Comparison of ENCODE assay signal across 8 mouse cellular contexts in the genomic region with DNA sequence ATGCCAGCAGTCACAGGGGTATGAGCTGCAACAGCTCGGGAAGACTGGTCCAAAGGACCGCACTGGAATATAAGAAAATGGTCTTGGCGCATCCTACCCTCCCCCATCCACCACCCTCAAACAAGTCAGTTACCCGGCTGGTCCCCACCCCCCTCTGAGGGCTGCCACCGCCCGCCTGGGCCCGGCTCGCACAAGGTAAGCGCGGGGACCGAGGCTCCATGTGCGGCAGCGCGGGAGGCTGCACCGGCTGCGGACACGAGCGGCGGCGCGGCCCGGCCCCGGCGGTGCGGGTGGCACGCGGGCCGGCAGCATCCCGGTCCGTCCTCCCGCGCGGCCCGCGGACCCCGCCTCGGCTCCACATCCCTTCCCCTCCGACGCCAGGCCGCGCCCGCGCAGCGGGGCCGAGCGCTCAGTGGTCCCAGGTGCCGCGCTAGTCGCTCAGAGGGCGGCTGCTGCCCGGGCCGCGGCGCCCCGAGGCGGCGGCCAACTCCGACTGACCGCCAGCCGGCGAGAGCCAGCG. TPM values are rescaled to one million over a fixed set of nuclear protein-coding genes. Genes with fewer than 3 reads are reported as not detected.
A peak's percentile ranks its signal among the peaks of the same experiment; 100 is the strongest.
DNase-seq lines count a peak whose midpoint lies in the region; ATAC-seq and TF ChIP-seq lines count a peak whose summit lies in the region.

No protein-coding gene starts in this region.

- H3K36me3 ChIP-seq in spleen, adult 2 months (ENCODE audit: control insufficient read depth, insufficient read depth, low read length): no peaks in the 10 kb centered on the region
- no peaks in the 10 kb centered on the region for H3K36me3 ChIP-seq in kidney, embryonic 14.5 days (ENCODE audit: control insufficient read depth, insufficient read depth, low read length)
- H3K36me3 ChIP-seq in liver, embryonic 16.5 days (ENCODE audit: control insufficient read depth, insufficient read depth): no peaks in the 10 kb centered on the region
- H3K36me3 ChIP-seq in neural tube, embryonic 14.5 days (ENCODE audit: control insufficient read depth, insufficient read depth, low read length): no peaks in the 10 kb centered on the region

- H3K27ac ChIP-seq in spleen, adult 2 months (ENCODE audit: insufficient read depth, low read length): peak overlapping the region; percentile 97
- H3K27ac ChIP-seq in kidney, embryonic 14.5 days (ENCODE audit: low read depth, low read length): peak overlapping the region; percentile 92
- H3K27ac ChIP-seq in liver, embryonic 16.5 days (ENCODE audit: low read length): peak overlapping the region; percentile 95
- H3K27ac ChIP-seq in neural tube, embryonic 14.5 days (ENCODE audit: low read depth, low read length): peak overlapping the region; percentile 92

- peaks cover 3% of the 10 kb centered on the region; the same call in 1 of the 2 replicates for H3K4me1 ChIP-seq in spleen, adult 2 months (ENCODE audit: control insufficient read depth, insufficient read depth, insufficient read length)
- peaks cover 10% of the 10 kb centered on the region; the same call in 1 of the 2 replicates for H3K4me1 ChIP-seq in kidney, embryonic 14.5 days (ENCODE audit: control insufficient read depth, insufficient read depth, low read length)
- H3K4me1 ChIP-seq in liver, embryonic 16.5 days (ENCODE audit: control insufficient read depth, low read depth, low read length): peaks cover 17% of the 10 kb centered on the region
- H3K4me1 ChIP-seq in neural tube, embryonic 14.5 days (ENCODE audit: control insufficient read depth, insufficient read depth, low read length): peaks cover 17% of the 10 kb centered on the region; the same call in 1 of the 2 replicates

- peak; percentile 75 for ATAC-seq in kidney, embryonic 14.5 days (ENCODE audit: low FRiP score, low TSS enrichment)
- peak; percentile 42 for ATAC-seq in liver, embryonic 16.5 days (ENCODE audit: low read depth)
- ATAC-seq in neural tube, embryonic 14.5 days (ENCODE audit: low read depth): peak; percentile 74

- peak in 1 of 2 experiments; percentile 47 for DNase-seq in spleen, adult 2 months (ENCODE audit: low read depth in 1 of 2, low spot score in 2 of 2)
- no peak for DNase-seq in spleen, adult 12 weeks (ENCODE audit: low spot score)
- DNase-seq in cerebellum, adult 9-10 months: peak; percentile 72
- DNase-seq in frontal cortex, postnatal 36 days (ENCODE audit: low spot score in 2 of 2): peak; percentile 36 to 48
- no peak for DNase-seq in yolk sac, embryonic 10.5 days (ENCODE audit: low spot score)

- no peaks in the 10 kb centered on the region for H3K27me3 ChIP-seq in spleen, adult 2 months (ENCODE audit: control insufficient read depth, insufficient read depth, low read length)
- no peaks in the 10 kb centered on the region for H3K27me3 ChIP-seq in kidney, embryonic 14.5 days (ENCODE audit: control insufficient read depth, insufficient read depth, low read length)
- no peaks in the 10 kb centered on the region for H3K27me3 ChIP-seq in liver, embryonic 16.5 days (ENCODE audit: control insufficient read depth, insufficient read depth, low read depth, low read length)
- H3K27me3 ChIP-seq in neural tube, embryonic 14.5 days (ENCODE audit: control insufficient read depth, insufficient read depth, low read length): no peaks in the 10 kb centered on the region

- no peak for TF ChIP-seq POLR2A in spleen, adult 2 months (IDR thresholded peaks at IDR 0.05; ENCODE audit: low read depth, low read length)

- under 1% methylated on average over 62 of the region's 62 CpGs for WGBS in spleen, adult 2 months
- under 1% methylated on average over 36 of the region's 62 CpGs for WGBS in kidney, embryonic 14.5 days
- WGBS in liver, embryonic 16.5 days (ENCODE audit: insufficient replicate concordance): 0% methylated on average over 59 of the region's 62 CpGs
- WGBS in neural tube, embryonic 14.5 days: 0% methylated on average over 46 of the region's 62 CpGs

- H3K9me3 ChIP-seq in kidney, embryonic 14.5 days (ENCODE audit: control insufficient read depth, low read length): no peaks in the 10 kb centered on the region
- H3K9me3 ChIP-seq in liver, embryonic 16.5 days (replicated peaks; ENCODE audit: control insufficient read depth, low read length): no peaks in the 10 kb centered on the region
- no peaks in the 10 kb centered on the region for H3K9me3 ChIP-seq in neural tube, embryonic 14.5 days (ENCODE audit: control insufficient read depth, low read length)

- H3K9ac ChIP-seq in kidney, embryonic 14.5 days (ENCODE audit: low read depth, low read length): peak overlapping the region; percentile 97
- H3K9ac ChIP-seq in liver, embryonic 16.5 days (ENCODE audit: low read depth, low read length): peak overlapping the region; percentile 95
- H3K9ac ChIP-seq in neural tube, embryonic 14.5 days (replicated peaks; ENCODE audit: low read depth, low read length): peak overlapping the region; percentile 88

- peak overlapping the region; percentile 78 for H3K4me3 ChIP-seq in spleen, adult 2 months (ENCODE audit: extremely low read depth, insufficient read depth, insufficient read length)
- H3K4me3 ChIP-seq in kidney, embryonic 14.5 days (ENCODE audit: low read length): peak overlapping the region; percentile 85
- H3K4me3 ChIP-seq in liver, embryonic 16.5 days (ENCODE audit: low read depth, low read length): peak overlapping the region; percentile 97
- H3K4me3 ChIP-seq in neural tube, embryonic 14.5 days (ENCODE audit: low read depth, low read length): peak overlapping the region; percentile 81

- H3K4me2 ChIP-seq in kidney, embryonic 14.5 days (replicated peaks; ENCODE audit: low read depth, low read length): peak overlapping the region; percentile 46
- H3K4me2 ChIP-seq in liver, embryonic 16.5 days (ENCODE audit: low read depth, low read length): peak overlapping the region; percentile 89
- peak overlapping the region; percentile 66 for H3K4me2 ChIP-seq in neural tube, embryonic 14.5 days (ENCODE audit: low read depth, low read length)

- TF ChIP-seq CTCF in spleen, adult 2 months (IDR thresholded peaks at IDR 0.05; ENCODE audit: extremely low read depth, insufficient read depth, insufficient read length, insufficient replicate concordance): no peak

RNA-seq across cellular contexts. Expression of a gene that starts 0.5 kb away (rescaled TPM):
- polyA plus RNA-seq in spleen, adult 2 months (2012; rRNA removed): 3.1 and 3.8 TPM in 2 replicates
- polyA plus RNA-seq in kidney, embryonic 14.5 days (2014; fragmentation: Nextera tagmentation; extraction: Ambion mirVana): 34.4 and 64.9 TPM in 2 replicates
- 19.4 and 20.6 TPM in 2 replicates for polyA plus RNA-seq in liver, embryonic 16.5 days (2015; fragmentation: Nextera tagmentation; extraction: Ambion mirVana)
- 82.1 and 95.0 TPM in 2 replicates for polyA plus RNA-seq in neural tube, embryonic 14.5 days (2014; fragmentation: Nextera tagmentation; extraction: Ambion mirVana)

Comparison
In these comparisons a context has a peak if more than half of its experiments do, and no peak if none do; other contexts are left out.
1. DNase-seq: peak in cerebellum, adult 9-10 months (single experiment) and frontal cortex, postnatal 36 days (2 of 2); none in spleen, adult 12 weeks (single experiment) and yolk sac, embryonic 10.5 days (single experiment).
2. Peak in every context shown above with its lines, with median percentiles within 50 percentile points of each other: H3K27ac ChIP-seq, H3K4me3 ChIP-seq, ATAC-seq, H3K4me2 ChIP-seq and H3K9ac ChIP-seq.